ENCODE assay signal across 11 mouse cellular contexts in the genomic region with DNA sequence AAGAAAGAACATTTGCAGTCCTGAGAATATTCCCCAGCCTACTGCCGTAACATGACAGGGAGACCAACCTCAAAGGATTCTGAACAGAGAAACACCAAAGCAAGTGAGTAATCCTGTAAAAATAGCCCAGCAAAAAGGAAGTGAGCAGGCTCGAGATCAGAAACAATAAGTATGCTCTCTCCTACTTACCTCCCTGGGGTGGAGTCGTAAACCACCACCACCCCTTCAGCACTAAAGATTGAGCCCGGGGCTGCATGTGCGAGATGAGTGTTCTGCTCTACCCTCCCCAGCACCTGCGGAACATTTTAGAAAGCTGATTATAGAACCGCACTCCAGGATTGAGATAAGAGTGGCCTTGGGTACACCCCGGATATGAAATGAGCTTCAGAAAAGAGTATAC.
DNase-seq lines count a peak whose midpoint lies in the region; ATAC-seq and TF ChIP-seq lines count a peak whose summit lies in the region.
"Had no signal": no experiment of that assay in that cellular context is flagged by ENCODE, and none has a peak within 500 bp of the region (broad histone marks: within the 10 kb centered on the region; RNA-seq: fewer than 3 reads in every experiment).

No protein-coding gene starts in this region.

- TF ChIP-seq CTCF in intestine, postnatal 0 days (IDR thresholded peaks at IDR 0.05; ENCODE audit: low read depth): no peak
- no peak for TF ChIP-seq CTCF in CH12.LX (conservative IDR thresholded peaks at IDR 0.05 in 1 of 2, IDR thresholded peaks at IDR 0.05 in 1 of 2; ENCODE audit: low read depth in 2 of 2, low read length in 2 of 2)

- 0 out of 2 replicates have a peak overlapping the region, but pooled peaks have one; percentile 4 for H3K27ac ChIP-seq in intestine, postnatal 0 days (ENCODE audit: low read depth, low read length)
- H3K27ac ChIP-seq in intestine, embryonic 15.5 days: no peak overlapping the region
- peak overlapping the region; percentile 92 for H3K27ac ChIP-seq in CH12.LX (ENCODE audit: insufficient read depth, low read depth)
- peak overlapping the region; percentile 21; the same call in 1 of the 2 replicates for H3K27ac ChIP-seq in embryonic facial prominence, embryonic 14.5 days (replicated peaks; ENCODE audit: low read depth, low read length)
- no peak overlapping the region for H3K27ac ChIP-seq in midbrain, embryonic 14.5 days (replicated peaks; ENCODE audit: low read depth, low read length)
- H3K27ac ChIP-seq: neural tube, embryonic 12.5 days had no signal

- no peak; the same call in none of the 2 replicates for TF ChIP-seq RAD21 in CH12.LX (IDR thresholded peaks at IDR 0.05; ENCODE audit: low read depth, low read length)

- no peak overlapping the region for H3K9ac ChIP-seq in intestine, postnatal 0 days (ENCODE audit: low read depth, low read length)
- H3K9ac ChIP-seq in intestine, embryonic 15.5 days: no peak overlapping the region
- H3K9ac ChIP-seq in CH12.LX (ENCODE audit: insufficient read depth, low read depth): peak overlapping the region; percentile 10; the same call in 1 of the 2 replicates
- H3K9ac ChIP-seq in embryonic facial prominence, embryonic 14.5 days (ENCODE audit: low read depth, low read length): no peak overlapping the region
- no peak overlapping the region for H3K9ac ChIP-seq in midbrain, embryonic 14.5 days (replicated peaks; ENCODE audit: low read length)
- H3K9ac ChIP-seq: limb, embryonic 12.5 days; neural tube, embryonic 12.5 days had no signal

- H3K4me2 ChIP-seq in intestine, postnatal 0 days (replicated peaks; ENCODE audit: low read depth): no peak overlapping the region
- H3K4me2 ChIP-seq in intestine, embryonic 15.5 days (replicated peaks): no peak overlapping the region
- peak overlapping the region; percentile 33 for H3K4me2 ChIP-seq in CH12.LX (ENCODE audit: insufficient read depth, low read depth, poor library complexity, severe bottlenecking)
- H3K4me2 ChIP-seq in embryonic facial prominence, embryonic 14.5 days (ENCODE audit: low read depth, low read length): no peak overlapping the region
- H3K4me2 ChIP-seq in midbrain, embryonic 14.5 days (ENCODE audit: low read length): no peak overlapping the region
- H3K4me2 ChIP-seq: limb, embryonic 12.5 days; neural tube, embryonic 12.5 days had no signal

- TF ChIP-seq POLR2A in CH12.LX (IDR thresholded peaks at IDR 0.05; ENCODE audit: low read depth, low read length): no peak; the same call in 1 of the 2 replicates

- 58% methylated on average over 8 of the region's 8 CpGs for WGBS in intestine, postnatal 0 days
- 74% methylated on average over 8 of the region's 8 CpGs for WGBS in intestine, embryonic 15.5 days
- WGBS in embryonic facial prominence, embryonic 14.5 days: 61% methylated on average over 8 of the region's 8 CpGs
- WGBS in midbrain, embryonic 14.5 days: 85% methylated on average over 8 of the region's 8 CpGs

- no peaks in the 10 kb centered on the region for H3K9me3 ChIP-seq in intestine, postnatal 0 days (ENCODE audit: control insufficient read depth)
- H3K9me3 ChIP-seq in intestine, embryonic 15.5 days: no peaks in the 10 kb centered on the region
- H3K9me3 ChIP-seq in CH12.LX (replicated peaks; ENCODE audit: low read length): no peaks in the 10 kb centered on the region
- no peaks in the 10 kb centered on the region for H3K9me3 ChIP-seq in embryonic facial prominence, embryonic 14.5 days (ENCODE audit: control insufficient read depth, low read length)
- H3K9me3 ChIP-seq in midbrain, embryonic 14.5 days (ENCODE audit: control insufficient read depth, low read length): no peaks in the 10 kb centered on the region
- H3K9me3 ChIP-seq: limb, embryonic 12.5 days; neural tube, embryonic 12.5 days had no signal

- H3K79me2 ChIP-seq in CH12.LX (replicated peaks; ENCODE audit: control insufficient read depth, extremely low read depth, insufficient read depth, poor library complexity, severe bottlenecking): no peaks in the 10 kb centered on the region

- H3K4me3 ChIP-seq in intestine, postnatal 0 days (ENCODE audit: low read depth, low read length): no peak overlapping the region
- H3K4me3 ChIP-seq in intestine, embryonic 15.5 days (replicated peaks): no peak overlapping the region
- H3K4me3 ChIP-seq in CH12.LX (replicated peaks in 1 of 3; ENCODE audit: low read depth in 2 of 3, low read length in 2 of 3, poor library complexity in 1 of 3): no peak overlapping the region
- no peak overlapping the region for H3K4me3 ChIP-seq in embryonic facial prominence, embryonic 14.5 days (ENCODE audit: low read depth, low read length)
- H3K4me3 ChIP-seq in midbrain, embryonic 14.5 days (replicated peaks; ENCODE audit: low read depth, low read length): no peak overlapping the region
- H3K4me3 ChIP-seq: limb, embryonic 12.5 days; neural tube, embryonic 12.5 days had no signal

- TF ChIP-seq EP300 in CH12.LX (IDR thresholded peaks at IDR 0.05; ENCODE audit: low read length): peak; percentile 83

- peaks cover 47% of the 10 kb centered on the region for H3K36me3 ChIP-seq in intestine, postnatal 0 days (ENCODE audit: control insufficient read depth, insufficient read depth)
- H3K36me3 ChIP-seq in intestine, embryonic 15.5 days: peaks cover 26% of the 10 kb centered on the region
- peaks cover 39 to 66% of the 10 kb centered on the region in 2 experiments for H3K36me3 ChIP-seq in CH12.LX (replicated peaks in 1 of 2; ENCODE audit: control insufficient read depth in 1 of 2, insufficient read depth in 1 of 2, low read length in 1 of 2)
- peaks cover 64% of the 10 kb centered on the region for H3K36me3 ChIP-seq in embryonic facial prominence, embryonic 14.5 days (ENCODE audit: control insufficient read depth, insufficient read depth, low read length)
- H3K36me3 ChIP-seq in midbrain, embryonic 14.5 days (ENCODE audit: control insufficient read depth, insufficient read depth, low read length): peaks cover 59% of the 10 kb centered on the region

- H3K27me3 ChIP-seq in intestine, postnatal 0 days (replicated peaks; ENCODE audit: control insufficient read depth, insufficient read depth, low read length): no peaks in the 10 kb centered on the region
- no peaks in the 10 kb centered on the region for H3K27me3 ChIP-seq in intestine, embryonic 15.5 days (replicated peaks)
- no peaks in the 10 kb centered on the region for H3K27me3 ChIP-seq in CH12.LX (replicated peaks)
- no peaks in the 10 kb centered on the region for H3K27me3 ChIP-seq in embryonic facial prominence, embryonic 14.5 days (replicated peaks; ENCODE audit: control insufficient read depth, insufficient read depth, low read length)
- no peaks in the 10 kb centered on the region for H3K27me3 ChIP-seq in midbrain, embryonic 14.5 days (ENCODE audit: control insufficient read depth, insufficient read depth, low read length)
- H3K27me3 ChIP-seq: limb, embryonic 12.5 days; neural tube, embryonic 12.5 days had no signal

- dilution Hi-C loops in CH12.LX (cut with MboI; ENCODE audit: extremely low pct_ligation_motif_present, extremely low pct_unique_long_range_greater_than_20kb, low sequenced_read_pairs): no loop called here

- DNase-seq in CH12.LX (ENCODE audit: extremely low read depth): peak; percentile 88
- no peak for DNase-seq in embryonic facial prominence, embryonic 14.5 days (ENCODE audit: low spot score)
- DNase-seq in naive thymus-derived CD4-positive, alpha-beta T cell, adult 2 months (ENCODE audit: low read depth): peak; percentile 84
- no peak for DNase-seq in midbrain, embryonic 14.5 days
- DNase-seq in yolk sac, embryonic 10.5 days (ENCODE audit: low spot score): no peak
- no peak for DNase-seq in layer of hippocampus, adult 11-12 months (ENCODE audit: low spot score)

- H3K4me1 ChIP-seq in intestine, postnatal 0 days (replicated peaks; ENCODE audit: control insufficient read depth, insufficient read depth, low read length): no peaks in the 10 kb centered on the region
- no peaks in the 10 kb centered on the region for H3K4me1 ChIP-seq in intestine, embryonic 15.5 days (replicated peaks)
- peaks cover 28 to 61% of the 10 kb centered on the region in 2 experiments for H3K4me1 ChIP-seq in CH12.LX (ENCODE audit: control insufficient read depth in 1 of 2, insufficient read depth in 2 of 2)
- no peaks in the 10 kb centered on the region for H3K4me1 ChIP-seq in embryonic facial prominence, embryonic 14.5 days (ENCODE audit: control insufficient read depth, insufficient read depth, low read length)
- no peaks in the 10 kb centered on the region for H3K4me1 ChIP-seq in midbrain, embryonic 14.5 days (ENCODE audit: control insufficient read depth, insufficient read depth, low read length)
- H3K4me1 ChIP-seq: limb, embryonic 12.5 days; neural tube, embryonic 12.5 days had no signal

- in situ Hi-C loops in CH12.LX (cut with MboI; ENCODE audit: low pct_ligation_motif_present, low pct_unique_long_range_greater_than_20kb, low sequenced_read_pairs): no loop called here

- no peak for ATAC-seq in intestine, postnatal 0 days
- ATAC-seq in intestine, embryonic 15.5 days: no peak
- no peak; the same call in 1 of the 2 replicates for ATAC-seq in embryonic facial prominence, embryonic 14.5 days (ENCODE audit: low read depth)
- ATAC-seq in midbrain, embryonic 14.5 days (ENCODE audit: low FRiP score, low TSS enrichment): no peak
- ATAC-seq: hindbrain, postnatal 0 days had no signal

TF ChIP-seq in CH12.LX, 34 proteins besides CTCF, POLR2A, EP300 and RAD21 (continues in another document):
- TF ChIP-seq ETS1 (conservative IDR thresholded peaks at IDR 0.05; ENCODE audit: low read depth, low read length) (peak; percentile 87), ZC3H11A (IDR thresholded peaks at IDR 0.05; ENCODE audit: low read depth, low read length) (no peak), HCFC1 (IDR thresholded peaks at IDR 0.05; ENCODE audit: low read depth, low read length) (no peak), SMC3 (IDR thresholded peaks at IDR 0.05; ENCODE audit: low read depth, low read length) (peak; percentile 15; the same call in 1 of the 2 replicates), JUN (IDR thresholded peaks at IDR 0.05; ENCODE audit: insufficient read depth, low read depth, low read length) (peak; percentile 95), MAZ (IDR thresholded peaks at IDR 0.05; ENCODE audit: low read depth, low read length) (0 out of 2 replicates have a peak, but pooled peaks have one; percentile 69), MYC (IDR thresholded peaks at IDR 0.05; ENCODE audit: low read depth, low read length) (peak; percentile 81), JUND (conservative IDR thresholded peaks at IDR 0.05; ENCODE audit: low read depth, low read length) (peak; percentile 77), ZNF384 (IDR thresholded peaks at IDR 0.05; ENCODE audit: low read depth, low read length) (no peak), GABPA (IDR thresholded peaks at IDR 0.05; ENCODE audit: insufficient replicate concordance, low read depth, low read length) (no peak), TBP (conservative IDR thresholded peaks at IDR 0.05; ENCODE audit: low read depth, low read length) (0 out of 2 replicates have a peak, but pooled peaks have one; percentile 32), SIN3A (IDR thresholded peaks at IDR 0.05; ENCODE audit: low read length) (peak; percentile 52; the same call in 1 of the 2 replicates), MAX (IDR thresholded peaks at IDR 0.05; ENCODE audit: low read length) (peak; percentile 62), MEF2A (IDR thresholded peaks at IDR 0.05; ENCODE audit: borderline replicate concordance, low read depth, low read length) (peak; percentile 99)

Comparison
In these comparisons a context has a peak if more than half of its experiments do, and no peak if none do; other contexts are left out.
1. H3K27ac ChIP-seq: peak in intestine, postnatal 0 days (single experiment), CH12.LX (single experiment) and embryonic facial prominence, embryonic 14.5 days (single experiment); none in intestine, embryonic 15.5 days (single experiment) and midbrain, embryonic 14.5 days (single experiment).
2. DNase-seq: peak in CH12.LX (single experiment) and naive thymus-derived CD4-positive, alpha-beta T cell, adult 2 months (single experiment); none in embryonic facial prominence, embryonic 14.5 days (single experiment), midbrain, embryonic 14.5 days (single experiment), yolk sac, embryonic 10.5 days (single experiment) and layer of hippocampus, adult 11-12 months (single experiment).